Mouse (Mus musculus) testis, postnatal 14 days (tissue): ENCODE results near the gene Cdv3.
"Not testable (repeated sequence)": the region's sequence is repeated elsewhere in the genome, so short reads cannot be mapped to it uniquely, and the experiment has no call there.

ENCODE experiments used
- DNase-seq: peaks from one replicate; pipeline ENCODE4 v3.0.0; 2021; ENCODE audit warnings: low spot score

Cdv3 gene

DNA sequence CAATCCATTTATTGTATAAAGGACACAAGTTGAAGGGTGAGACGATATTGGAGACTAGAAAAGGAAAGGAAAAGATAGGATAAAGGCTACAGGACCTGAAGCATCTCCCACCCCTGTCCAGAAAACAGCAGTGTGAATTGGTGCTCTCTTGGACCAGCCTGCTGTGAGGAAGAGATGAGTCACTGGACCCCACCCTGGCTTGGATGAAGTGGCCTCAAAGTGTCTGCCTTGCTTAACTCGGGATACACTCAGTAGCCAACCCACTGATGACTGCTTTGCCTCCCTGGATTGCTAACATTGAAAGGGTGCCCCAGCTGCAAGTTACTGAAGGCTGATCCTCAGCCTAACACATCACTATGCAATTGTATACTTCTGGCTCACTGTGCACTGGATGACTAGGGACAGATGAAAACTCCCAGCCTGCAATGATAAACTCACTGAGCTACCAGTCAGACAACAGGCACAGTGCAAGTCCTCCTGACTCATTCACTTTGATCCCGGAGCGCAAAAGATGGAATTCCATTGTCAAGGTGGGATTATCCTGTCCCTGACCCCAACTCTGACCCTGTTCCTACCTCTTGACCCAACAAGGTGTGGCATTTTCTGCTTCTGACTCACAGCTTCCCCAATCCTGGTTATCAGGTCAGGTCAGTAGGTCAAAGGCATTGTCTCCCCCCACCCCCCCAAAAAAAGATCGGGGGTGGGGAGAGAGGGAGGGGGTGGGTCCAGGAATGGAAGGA, 6.8 kb upstream of the Cdv3 start:
- DNase-seq, result no peak

DNA sequence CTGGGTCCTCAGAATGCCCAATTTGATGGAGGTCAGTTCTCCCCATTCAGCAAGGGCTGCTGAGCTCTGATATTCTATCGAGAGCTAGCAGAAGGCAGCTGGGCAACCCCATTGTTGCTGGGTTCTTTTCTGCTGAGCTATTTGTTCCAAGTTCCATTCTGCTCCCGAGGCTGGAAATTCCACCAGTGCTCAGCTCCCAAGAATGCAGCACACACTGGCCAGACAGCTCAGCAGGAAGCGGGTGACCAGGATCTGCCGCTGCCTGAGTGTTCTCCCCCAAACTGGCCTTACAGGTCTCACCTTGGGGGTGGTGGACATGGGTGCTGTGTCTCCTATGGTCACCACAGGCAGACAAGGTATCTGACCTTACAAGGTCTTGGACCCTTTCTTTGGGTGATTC, 4.3 kb upstream of the Cdv3 start:
- DNase-seq, result no peak

DNA sequence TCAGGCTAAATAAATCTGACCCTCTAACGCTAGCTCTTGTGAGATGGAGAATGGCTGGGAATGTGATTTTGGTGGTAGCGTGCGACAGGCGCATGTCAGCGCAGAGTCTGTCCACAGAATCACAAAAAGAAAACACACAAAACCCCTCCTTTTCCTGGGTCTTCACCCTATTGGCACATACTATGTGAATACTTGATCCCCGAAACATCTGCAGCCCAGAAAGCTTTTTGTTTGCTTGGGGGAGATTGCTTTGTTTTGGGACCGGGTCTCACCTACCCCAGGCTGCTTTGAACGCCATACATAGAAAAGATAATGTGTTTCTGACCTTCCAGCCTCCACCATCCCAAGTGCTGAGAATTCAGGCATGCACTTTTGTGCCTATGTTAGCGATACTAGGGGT, 716 bp upstream of the Cdv3 start:
- no peak for DNase-seq

DNA sequence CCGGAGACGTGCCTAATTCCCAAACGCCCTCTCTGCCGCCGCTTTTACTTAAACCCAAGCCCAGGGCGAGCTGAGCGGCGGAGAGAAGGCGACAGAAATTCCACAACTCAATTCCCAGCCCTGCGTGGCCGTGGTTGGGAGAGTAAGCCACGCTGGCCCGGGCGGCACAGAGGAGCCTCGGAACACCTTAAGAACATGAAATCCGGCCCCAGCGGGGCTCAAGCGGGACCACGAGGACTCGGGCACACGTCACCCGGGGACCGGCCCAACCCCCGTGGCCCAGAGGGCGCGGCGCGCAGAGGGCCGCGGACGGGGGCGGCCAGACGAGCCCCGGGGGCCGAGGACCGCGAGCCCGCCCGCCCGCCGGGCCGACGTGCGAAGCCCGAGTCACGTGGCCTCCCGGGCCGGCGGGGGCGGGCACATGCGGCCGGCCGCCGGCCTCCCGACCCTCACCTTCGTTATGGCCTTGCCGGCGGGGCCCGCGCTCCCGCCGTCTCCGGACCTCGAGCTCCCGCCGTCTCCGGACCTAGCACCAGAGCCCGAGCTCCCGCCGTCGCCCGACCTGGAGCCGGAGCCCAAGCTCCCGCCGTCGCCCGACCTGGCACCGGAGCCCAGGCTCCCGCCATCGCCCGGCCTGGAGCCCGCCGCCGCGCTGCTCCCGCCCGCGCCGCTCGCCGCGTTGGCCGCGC, 895 bp downstream of the Cdv3 start:
- DNase-seq, result peak; percentile 78

DNA sequence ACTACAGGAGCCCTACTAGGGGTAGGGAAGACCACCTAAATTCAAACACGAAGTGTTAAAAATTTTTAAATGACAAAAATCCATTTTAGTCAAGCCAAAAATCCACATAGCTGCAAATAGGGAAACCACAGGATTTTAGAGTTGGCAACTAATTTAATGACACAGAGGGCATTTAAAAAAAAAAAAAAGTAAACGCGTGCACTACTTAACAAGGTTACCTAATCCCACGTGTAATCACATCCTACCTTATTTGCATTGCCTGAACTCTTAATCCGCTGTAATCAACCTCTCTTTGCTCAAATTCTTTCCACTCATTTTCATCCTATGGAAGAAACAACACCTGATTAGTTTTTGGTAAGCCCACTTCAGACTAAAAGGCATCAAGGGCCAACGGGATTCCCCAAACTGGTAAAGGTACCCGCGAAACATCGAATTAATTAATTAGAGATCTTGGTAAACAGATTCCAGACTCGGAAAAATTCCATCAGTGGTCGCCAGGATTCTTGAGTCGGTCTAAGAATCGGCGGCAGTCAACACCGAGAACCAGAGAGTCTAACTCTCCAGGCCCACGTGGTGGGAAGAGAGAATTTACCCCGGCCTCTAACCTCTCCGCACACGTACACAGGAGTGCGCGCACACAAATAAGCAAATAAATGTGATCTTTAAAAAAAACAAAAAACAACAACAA, 1.8 kb downstream of the Cdv3 start:
- peak; percentile 36 for DNase-seq

DNA sequence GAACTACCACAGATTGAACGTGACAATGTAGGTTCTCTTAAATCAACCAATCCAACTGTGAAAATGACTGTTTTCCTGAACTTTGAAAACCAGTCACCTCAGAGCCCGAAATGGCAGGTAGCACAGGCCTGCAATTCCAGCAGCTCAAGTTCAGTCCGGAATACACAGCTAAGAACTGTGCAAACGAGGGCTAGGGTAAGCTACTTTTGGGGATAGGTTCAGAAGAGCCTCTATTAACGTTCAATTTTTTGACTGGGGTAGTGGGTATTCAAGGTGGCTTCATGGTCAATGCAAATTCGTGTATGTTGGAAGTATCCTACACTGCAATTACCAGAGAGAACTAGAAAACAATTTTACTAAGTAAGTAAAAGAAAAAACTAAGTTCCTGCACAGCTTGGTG, 2.6 kb downstream of the Cdv3 start:
- DNase-seq, result no peak

DNA sequence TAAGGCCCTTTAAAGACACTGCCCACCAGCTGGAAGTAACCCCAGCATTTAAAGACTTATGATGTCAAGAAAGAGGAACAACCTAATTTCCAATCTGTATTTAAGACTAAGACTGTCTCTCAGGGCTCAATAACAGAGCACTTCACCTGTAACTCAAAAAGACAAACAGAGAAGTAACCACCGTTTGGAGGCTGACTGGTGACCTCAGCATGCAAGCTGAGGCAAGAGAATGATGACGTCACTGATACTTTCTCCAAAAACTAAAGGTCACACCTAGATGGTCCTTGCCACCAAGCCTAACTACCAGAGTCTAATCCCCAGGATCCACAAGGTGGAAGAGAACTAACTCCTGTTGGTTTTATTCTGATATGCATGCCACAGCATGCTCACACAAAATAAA, 5.0 kb downstream of the Cdv3 start:
- no peak for DNase-seq

DNA sequence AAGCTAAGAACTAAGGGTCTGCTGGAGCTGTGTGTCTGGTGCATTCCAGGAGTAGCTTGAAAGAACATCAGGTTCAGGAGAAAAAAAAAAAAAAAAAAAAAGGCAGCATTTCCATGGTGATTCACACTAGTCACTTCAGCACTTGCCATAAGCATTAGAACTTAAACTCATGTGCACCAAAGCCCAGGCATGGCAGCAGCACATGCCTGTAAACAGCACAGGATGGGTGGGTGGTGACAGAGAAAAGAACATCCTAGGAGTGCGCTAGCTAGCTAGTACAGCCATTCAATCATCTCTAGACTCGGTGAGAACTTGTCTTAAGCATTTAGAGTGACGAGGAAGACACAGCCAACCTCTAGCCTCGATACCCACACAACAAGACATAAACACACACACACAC, 7.1 kb downstream of the Cdv3 start:
- no peak for DNase-seq

DNA sequence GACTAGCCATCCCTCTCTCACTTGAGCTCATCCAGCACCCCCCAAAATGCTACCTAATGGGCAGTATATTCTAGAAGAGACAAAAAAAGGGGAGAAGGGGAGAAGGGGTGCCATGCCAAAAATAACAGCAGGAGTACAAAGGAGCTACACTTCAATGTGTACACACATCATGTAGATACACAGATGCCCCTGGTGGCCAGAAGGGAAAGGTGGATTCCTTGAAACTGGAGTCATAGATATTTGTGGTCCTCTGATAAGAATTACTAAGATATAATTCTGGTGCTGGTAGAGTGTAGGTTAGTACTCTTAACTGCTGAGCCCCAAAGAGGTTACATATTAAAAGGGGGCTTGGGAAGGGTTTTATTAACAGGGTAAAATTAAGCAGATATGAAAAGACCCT, 7.7 kb downstream of the Cdv3 start:
- no peak for DNase-seq

DNA sequence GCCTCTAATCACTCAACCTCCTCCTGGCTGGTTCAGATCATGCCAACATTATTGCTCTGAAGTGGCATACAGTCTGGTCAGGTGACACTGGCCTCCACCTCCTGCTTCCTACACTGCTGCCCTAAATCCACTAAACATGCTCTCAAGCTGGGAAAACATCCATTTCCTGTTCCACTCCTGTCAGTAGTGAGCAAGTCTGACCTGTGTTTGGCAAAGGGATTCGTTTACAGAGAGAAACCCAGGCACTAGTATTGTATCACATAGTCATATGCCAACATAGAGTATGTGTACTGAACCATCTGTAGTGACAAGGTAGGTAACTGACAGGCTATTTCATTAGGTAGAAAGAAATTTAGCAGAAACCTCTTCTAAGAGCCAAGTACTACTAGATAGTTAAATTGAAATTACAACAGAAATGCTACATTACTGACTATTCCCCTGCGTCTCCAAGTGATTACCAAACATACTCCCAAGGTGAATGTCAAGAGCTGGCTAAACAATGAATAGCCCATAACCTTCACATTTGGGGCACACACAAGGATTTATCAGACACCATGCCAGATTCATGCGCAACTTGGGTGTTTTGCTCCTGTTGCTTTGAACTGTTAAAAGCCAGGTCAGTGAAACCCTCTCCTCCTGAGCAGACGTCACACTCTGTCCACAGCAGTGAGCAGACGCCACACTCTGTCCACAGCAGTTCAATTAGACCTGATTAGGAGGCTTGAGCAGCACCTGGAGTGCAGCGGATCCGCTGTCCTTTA, 12.0 kb downstream of the Cdv3 start:
- not testable (repeated sequence) for DNase-seq

DNA sequence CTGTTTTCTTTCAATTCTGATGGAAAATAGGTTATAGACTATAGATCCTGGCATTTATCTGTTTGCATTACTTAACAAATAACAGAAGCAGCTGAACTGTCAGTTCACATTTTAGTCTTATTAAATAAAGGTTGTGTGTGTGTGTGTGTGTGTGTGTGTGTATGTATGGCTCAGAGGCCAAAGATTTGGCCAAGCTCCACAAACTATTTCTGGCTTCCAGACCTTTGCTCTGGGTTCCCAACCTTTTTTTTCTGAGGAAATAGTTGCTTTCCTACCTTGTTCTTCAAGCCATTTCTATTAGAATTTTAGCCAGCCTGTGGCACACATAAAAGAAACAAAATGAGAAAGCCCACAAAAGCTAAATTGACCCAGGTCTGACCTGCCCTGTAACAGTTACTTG, 16.8 kb downstream of the Cdv3 start:
- no peak for DNase-seq

DNA sequence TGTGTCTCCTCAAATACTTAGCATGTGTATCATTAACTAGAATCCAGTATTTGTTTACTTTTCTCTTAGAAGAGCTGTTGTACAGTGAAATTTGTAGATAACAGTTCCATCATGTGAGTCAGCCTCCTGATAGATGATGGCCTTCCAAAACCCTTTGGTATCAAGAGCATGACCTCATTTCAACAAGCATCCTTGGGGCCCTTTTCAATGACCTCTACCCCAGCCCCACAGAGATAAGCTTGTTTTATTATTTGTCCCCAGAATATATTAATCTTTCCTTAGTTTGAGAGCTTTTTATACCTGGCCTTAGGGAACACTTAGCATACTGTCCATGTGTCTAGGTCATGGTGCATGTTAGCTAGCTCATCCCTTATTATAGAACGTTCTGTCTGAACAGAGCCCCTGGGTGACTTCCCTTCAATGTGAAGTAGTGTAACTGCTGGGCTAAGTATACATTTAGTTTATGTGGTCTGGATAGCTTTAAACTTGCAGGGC, 17.6 kb downstream of the Cdv3 start:
- no peak for DNase-seq

DNA sequence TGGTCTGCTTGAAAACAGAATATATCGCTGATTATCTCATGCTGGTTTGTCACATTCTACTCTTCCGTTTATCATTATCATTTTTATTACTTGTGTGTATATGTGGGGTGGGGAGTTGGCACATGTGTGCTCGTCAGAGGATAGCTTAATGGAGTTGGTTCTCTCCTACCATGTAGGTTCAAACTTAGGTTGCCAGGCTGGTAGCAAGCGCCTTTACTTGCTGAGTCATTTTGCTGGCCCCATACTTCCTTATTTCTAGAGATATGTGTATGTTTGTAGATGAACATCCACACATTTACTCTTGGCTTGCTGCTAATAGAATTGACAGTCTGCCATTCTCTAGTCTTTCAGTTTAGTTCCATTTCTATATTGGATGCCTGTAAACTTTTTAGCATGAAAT, 18.6 kb downstream of the Cdv3 start:
- DNase-seq, result no peak

DNA sequence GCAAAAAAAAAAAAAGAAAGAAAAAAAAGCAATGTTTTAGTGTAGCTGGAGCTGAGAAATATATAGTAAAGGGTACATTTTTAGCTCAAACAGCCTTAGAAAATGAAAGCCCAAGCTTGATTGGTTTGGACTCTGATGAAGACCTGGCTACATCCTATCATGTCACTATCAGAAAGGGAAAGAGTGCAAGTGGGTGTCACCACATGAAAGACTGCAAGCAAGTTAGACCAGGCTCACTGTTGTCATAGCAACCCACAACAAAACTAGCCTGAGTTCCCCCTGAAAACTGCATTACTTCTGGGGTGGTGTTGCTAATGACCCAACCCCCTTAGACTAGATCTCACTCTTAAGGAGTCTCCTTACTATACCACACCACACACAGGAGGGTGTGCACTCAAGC, 28.7 kb downstream of the Cdv3 start:
- DNase-seq, result no peak

DNA sequence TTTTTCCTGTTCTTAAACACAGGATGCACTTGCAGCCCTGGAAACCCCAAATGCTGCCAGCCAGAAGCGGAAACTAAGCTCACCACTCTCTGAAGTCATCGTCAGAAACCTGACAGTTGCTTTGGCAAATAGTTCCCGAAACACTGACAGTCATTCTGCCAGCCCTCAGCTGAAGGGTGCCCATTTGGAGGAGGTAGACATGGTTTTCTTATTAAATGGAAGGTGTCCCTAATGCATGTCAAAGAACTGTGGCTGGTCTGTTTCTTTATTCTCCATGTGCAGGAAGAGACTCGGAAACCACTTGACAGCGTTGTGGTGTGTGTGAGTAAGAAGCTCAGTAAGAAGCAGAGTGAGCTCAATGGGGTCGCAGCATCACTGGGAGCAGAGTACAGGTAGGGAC, 33.0 kb downstream of the Cdv3 start:
- no peak for DNase-seq

DNA sequence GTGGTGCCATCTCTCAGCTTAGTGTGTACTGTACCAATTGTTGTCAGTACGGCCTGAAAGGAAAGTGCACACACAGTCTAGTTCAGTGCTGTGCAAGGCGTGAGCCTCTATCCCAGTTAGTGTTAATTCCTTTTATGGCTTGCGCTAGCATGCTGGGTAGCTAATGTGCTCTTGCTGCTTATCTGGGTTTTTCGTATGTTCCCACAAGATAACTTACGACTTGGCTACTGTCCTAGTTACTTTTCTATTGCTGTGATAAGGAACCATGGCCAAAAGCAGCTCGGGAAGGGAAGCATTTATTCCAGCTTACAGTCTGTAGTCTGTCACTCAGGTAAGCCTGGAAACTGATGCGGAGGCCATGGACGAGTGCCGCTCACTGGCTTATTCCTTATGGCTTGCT, 39.2 kb downstream of the Cdv3 start:
- no peak for DNase-seq

DNA sequence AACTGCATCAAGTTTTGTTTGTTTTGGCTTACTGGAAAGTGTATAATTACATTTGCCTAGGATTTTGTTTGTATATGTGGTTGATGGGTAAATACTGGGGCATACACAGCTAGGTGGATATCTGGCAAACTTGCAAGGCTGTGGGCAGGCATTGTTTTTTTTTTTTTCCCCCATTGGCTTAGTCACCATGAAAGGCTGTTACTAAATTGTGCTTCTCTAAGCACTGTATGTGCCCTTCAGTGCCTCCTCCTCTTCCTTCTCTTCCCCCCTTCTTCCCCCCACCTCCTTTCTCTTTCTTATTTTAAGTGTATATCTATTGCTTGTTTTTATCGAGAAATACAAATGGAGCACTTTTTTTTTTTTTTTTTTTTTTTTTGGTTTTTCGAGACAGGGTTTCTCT, 41.0 kb downstream of the Cdv3 start:
- DNase-seq, result no peak

DNA sequence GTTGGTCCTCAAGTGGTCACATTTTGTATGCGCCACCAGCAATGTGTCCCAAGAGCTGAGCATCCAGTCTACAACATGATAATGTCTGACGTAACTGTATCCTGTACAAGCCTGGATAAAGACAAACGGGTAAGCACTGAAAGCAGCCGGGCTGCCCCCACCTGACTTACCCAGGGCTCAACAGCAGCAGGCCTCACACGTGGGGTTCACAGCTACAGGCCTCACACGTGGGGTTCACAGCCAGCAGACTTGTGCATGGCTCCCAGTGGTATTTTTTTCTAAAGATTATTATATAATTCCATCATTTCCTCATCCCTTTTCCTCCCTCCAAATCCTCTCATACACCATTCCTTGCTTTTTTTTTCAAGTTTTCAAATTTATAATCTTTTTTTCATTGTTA, 55.8 kb downstream of the Cdv3 start:
- DNase-seq, result peak; percentile 36

DNA sequence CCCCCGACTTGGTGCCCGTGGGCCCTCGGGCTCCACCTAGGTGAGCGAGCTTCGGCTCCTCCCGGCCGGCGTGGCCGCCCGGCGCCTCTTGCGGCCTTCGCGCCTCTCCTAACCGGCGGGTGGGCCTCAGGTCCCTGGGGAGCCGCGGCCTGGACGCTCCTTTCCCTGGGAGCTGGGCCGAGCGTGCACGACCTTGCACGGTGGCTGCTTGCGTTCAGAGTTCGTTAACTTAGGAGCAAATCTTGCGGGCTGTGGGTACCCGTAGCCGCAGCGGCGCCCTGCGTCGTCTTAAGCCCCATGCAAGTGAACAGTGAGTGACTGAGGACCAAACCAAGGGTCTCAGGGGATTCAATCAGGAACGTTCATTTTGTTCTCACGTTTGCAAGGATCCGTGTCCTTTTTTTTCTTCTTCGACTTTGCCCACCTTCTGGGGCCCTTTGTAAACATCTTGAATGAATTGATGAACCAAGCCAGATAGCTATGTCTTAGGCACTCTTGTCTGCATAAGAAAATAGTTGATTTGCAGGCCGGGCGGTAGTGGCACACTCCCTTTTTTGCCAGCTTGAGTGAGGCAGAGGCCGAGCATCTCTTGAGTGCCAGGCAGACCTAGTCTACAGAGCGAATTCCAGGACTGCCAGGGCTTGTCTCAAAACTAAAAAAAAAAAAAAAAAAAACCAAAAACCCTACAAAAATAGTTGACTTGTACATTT, 60.2 kb downstream of the Cdv3 start:
- DNase-seq, result peak; percentile 84

DNA sequence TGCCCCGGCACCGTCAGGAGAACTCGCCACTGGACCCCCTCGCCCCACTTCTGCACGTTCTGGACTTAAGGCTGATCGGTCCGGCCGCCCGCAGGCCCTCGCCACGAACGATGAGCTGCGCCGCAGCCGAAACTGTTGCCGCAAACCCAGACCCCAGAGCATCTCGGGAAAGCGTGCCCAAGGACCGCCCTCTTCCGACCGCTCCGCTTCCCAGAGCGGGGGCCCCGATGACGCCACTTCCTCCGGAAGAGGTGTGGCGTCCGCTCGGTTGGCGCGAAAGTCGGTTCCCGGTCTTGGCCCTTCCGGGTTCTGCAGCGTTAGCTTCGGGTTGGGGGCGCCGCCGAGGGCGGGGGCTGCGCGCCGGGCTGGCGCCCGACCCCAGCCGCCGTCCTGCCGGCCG, 60.7 kb downstream of the Cdv3 start, which contains the start of the genes 1300017J02Rik and Topbp1:
Gene 1300017J02Rik, minus strand, starts transcription at position 156 of the 400 bp plus-strand sequence.
Gene Topbp1, plus strand, starts transcription at position 289 of the 400 bp plus-strand sequence.
- DNase-seq, result peak; percentile 96
